Mouse (Mus musculus) myocyte (in vitro differentiated cells): ENCODE data around the gene Csrnp2. TPM values are rescaled to one million over a fixed set of nuclear protein-coding genes. Genes with fewer than 3 reads are reported as not detected.
A peak's percentile ranks its signal among the peaks of the same experiment; 100 is the strongest.
"Not testable (repeated sequence)": the region's sequence is repeated elsewhere in the genome, so short reads cannot be mapped to it uniquely, and the experiment has no call there.

Source experiments
- H3K27me3 ChIP-seq: one replicate; pipeline ENCODE4 v1.6.1; 2011; ENCODE audit not compliant: control insufficient read depth, insufficient read depth, insufficient read length
- H3K36me3 ChIP-seq: one replicate; pipeline ENCODE4 v1.6.1; 2011; ENCODE audit not compliant: control insufficient read depth, insufficient read depth
- H3K4me2 ChIP-seq: one replicate; pipeline ENCODE4 v1.6.1; 2011; ENCODE audit warnings: low read depth, control low read depth
- H3K4me3 ChIP-seq: one replicate; pipeline ENCODE4 v1.5.1; 2011; ENCODE audit warnings: mild to moderate bottlenecking, control low read depth, moderate library complexity
- H3K79me2 ChIP-seq: one replicate; pipeline ENCODE4 v1.6.1; 2011; ENCODE audit not compliant: control insufficient read depth, insufficient read depth
- H3ac ChIP-seq: one replicate; pipeline ENCODE4 v1.6.1; 2011; ENCODE audit not compliant: control insufficient read depth, insufficient read length
- CEBPB ChIP-seq: IDR thresholded peaks from 2 replicates; pipeline ENCODE4 v1.6.1; 2011; ENCODE audit warnings: mild to moderate bottlenecking, moderate library complexity; ENCODE audit not compliant: poor library complexity, insufficient read depth, severe bottlenecking
- E2F4 ChIP-seq: IDR thresholded peaks from one replicate; pipeline ENCODE4 v1.6.1; 2011; ENCODE audit warnings: mild to moderate bottlenecking, control low read depth, moderate library complexity; ENCODE audit not compliant: insufficient read depth
- MAX ChIP-seq: IDR thresholded peaks from one replicate; pipeline ENCODE4 v1.6.1; 2011; ENCODE audit warnings: low read depth, mild to moderate bottlenecking, control low read depth
- MYOD1 ChIP-seq, 3 experiments: IDR thresholded peaks; one replicate each; pipeline ENCODE4 v1.6.1; 2011; ENCODE audit warnings: control low read depth in 2 of 3, low read depth in 2 of 3, mild to moderate bottlenecking in 2 of 3, moderate library complexity in 1 of 3; ENCODE audit not compliant: insufficient read length in 2 of 3, control insufficient read depth in 1 of 3
- MYOG ChIP-seq, 3 experiments: IDR thresholded peaks; one replicate each; pipeline ENCODE4 v1.6.1; 2011; ENCODE audit warnings: control low read depth in 2 of 3, low read depth in 2 of 3, mild to moderate bottlenecking in 2 of 3; ENCODE audit not compliant: insufficient read length in 2 of 3, control insufficient read depth in 1 of 3, insufficient read depth in 1 of 3
- POLR2A ChIP-seq: IDR thresholded peaks from one replicate; pipeline ENCODE4 v1.6.1; 2011; ENCODE audit warnings: low read depth, mild to moderate bottlenecking, control low read depth, moderate library complexity; ENCODE audit not compliant: insufficient read length
- POLR2AphosphoS2 ChIP-seq: IDR thresholded peaks from one replicate; pipeline ENCODE4 v1.6.1; 2011; ENCODE audit warnings: low read depth, control low read depth; ENCODE audit not compliant: insufficient read length
- REST ChIP-seq: IDR thresholded peaks from one replicate; pipeline ENCODE4 v1.6.1; 2011; ENCODE audit warnings: mild to moderate bottlenecking, control low read depth, moderate library complexity; ENCODE audit not compliant: insufficient read depth, insufficient read length
- SRF ChIP-seq: IDR thresholded peaks from one replicate; pipeline ENCODE4 v1.6.1; 2011; ENCODE audit warnings: low read depth; ENCODE audit not compliant: control insufficient read depth, insufficient read length
- TCF12 ChIP-seq: IDR thresholded peaks from one replicate; pipeline ENCODE4 v1.6.1; 2011; ENCODE audit warnings: mild to moderate bottlenecking, control low read depth; ENCODE audit not compliant: poor library complexity, insufficient read depth, severe bottlenecking
- TCF3 ChIP-seq: IDR thresholded peaks from one replicate; pipeline ENCODE4 v1.6.1; 2011; ENCODE audit warnings: low read depth, control low read depth; ENCODE audit not compliant: insufficient read length
- USF1 ChIP-seq: IDR thresholded peaks from one replicate; pipeline ENCODE4 v1.6.1; 2011; ENCODE audit warnings: low read depth, mild to moderate bottlenecking, control low read depth, moderate library complexity
- polyA plus RNA-seq: library from polyadenylated mRNA; unstranded; fragments of >200 nt; fragmentation: generic; extraction: Trizol; gene quantifications from one replicate; pipeline ENCODE4 v1.2.1, GENCODE M21; 2012; ENCODE audit warnings: missing spikeins

Gene Csrnp2
- polyA plus RNA-seq, 1 experiment: 9.2 TPM

GRCm38 (mm10) chr15:100513387-100513786 lies 18.1 kb upstream of the Csrnp2 start:
- Histone ChIP-seq H3K4me3 (no peak overlapping the region), H3K79me2 (no peaks in the 10 kb centered on the region), H3ac (no peak overlapping the region), H3K4me2 (no peak overlapping the region), H3K27me3 (no peaks in the 10 kb centered on the region), H3K36me3 (peaks cover 40% of the 10 kb centered on the region)
- TF ChIP-seq TCF3 (no peak), POLR2AphosphoS2 (no peak), REST (no peak), E2F4 (no peak), MYOD1 (IDR thresholded peaks at IDR 0.05; ENCODE audit: control insufficient read depth in 1 of 3, insufficient read length in 2 of 3, low read depth in 2 of 3) (no peak), TCF12 (no peak), SRF (no peak), MAX (no peak), CEBPB (no peak), MYOG (IDR thresholded peaks at IDR 0.05; ENCODE audit: control insufficient read depth in 1 of 3, insufficient read depth in 1 of 3, insufficient read length in 2 of 3, low read depth in 2 of 3) (no peak), USF1 (no peak), POLR2A (no peak)

DNA sequence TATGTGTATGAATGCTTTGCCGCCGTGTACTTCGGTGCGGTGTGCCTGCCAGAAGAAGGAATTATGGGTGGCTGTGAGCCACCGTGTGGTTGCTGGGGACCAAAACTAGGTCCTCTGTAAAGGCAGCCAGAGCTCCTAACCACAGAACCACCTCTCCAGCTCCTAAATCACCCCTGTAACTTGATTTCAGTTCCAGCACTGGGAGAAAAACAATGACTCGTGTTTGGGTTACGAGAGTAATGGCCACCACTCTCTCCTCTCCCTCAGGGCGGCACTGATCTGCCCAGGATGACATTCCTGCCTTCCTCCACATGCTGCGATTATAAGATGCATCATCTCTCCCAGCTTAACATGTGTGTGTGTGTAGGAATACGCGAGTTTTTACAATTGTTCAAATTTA lies 14.8 kb upstream of the Csrnp2 start:
- Histone ChIP-seq H3ac (no peak overlapping the region), H3K4me2 (no peak overlapping the region), H3K4me3 (no peak overlapping the region), H3K27me3 (no peaks in the 10 kb centered on the region), H3K79me2 (no peaks in the 10 kb centered on the region), H3K36me3 (peaks cover 45% of the 10 kb centered on the region)
- TF ChIP-seq MYOD1 (IDR thresholded peaks at IDR 0.05; ENCODE audit: control insufficient read depth in 1 of 3, insufficient read length in 2 of 3, low read depth in 2 of 3) (no peak), TCF3 (no peak), REST (no peak), USF1 (no peak), TCF12 (no peak), SRF (no peak), MAX (no peak), MYOG (IDR thresholded peaks at IDR 0.05; ENCODE audit: control insufficient read depth in 1 of 3, insufficient read depth in 1 of 3, insufficient read length in 2 of 3, low read depth in 2 of 3) (no peak), POLR2AphosphoS2 (no peak), CEBPB (no peak), POLR2A (no peak), E2F4 (no peak)

DNA sequence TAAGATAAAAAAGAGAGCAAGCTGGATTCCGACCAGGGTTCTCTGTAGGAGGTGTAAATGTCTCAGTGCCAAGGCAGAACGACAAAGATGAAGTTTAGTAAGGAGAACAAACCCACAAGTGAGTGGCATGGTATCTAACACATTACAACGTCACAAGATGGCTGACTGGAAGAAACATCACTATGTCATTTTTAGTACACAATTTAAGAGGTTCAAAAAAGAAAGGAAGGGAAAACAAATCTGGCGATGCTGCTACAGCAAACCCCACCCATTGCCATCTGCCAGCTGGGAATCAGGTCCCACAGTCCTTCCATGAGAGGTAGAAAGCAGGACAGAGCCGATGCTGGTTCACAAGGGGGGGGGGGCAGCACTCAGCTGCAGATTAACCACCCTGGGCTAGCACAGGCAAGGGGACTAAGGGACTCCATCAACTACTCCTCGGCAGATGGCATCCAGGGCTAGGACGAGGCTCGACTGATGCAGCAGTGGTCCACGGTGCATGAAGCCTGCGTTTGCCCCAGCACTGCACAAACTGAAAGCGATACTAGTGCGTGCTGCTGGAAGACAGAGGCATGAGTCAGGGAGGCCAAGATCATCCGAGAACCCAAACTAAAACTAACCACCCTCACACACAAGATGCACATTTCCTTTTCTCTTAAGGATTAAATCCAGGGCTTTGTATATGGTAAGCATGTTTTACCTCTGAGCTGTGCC lies 13.3 kb upstream of the Csrnp2 start:
- no peak for TF ChIP-seq MYOD1 (IDR thresholded peaks at IDR 0.05; ENCODE audit: control insufficient read depth in 1 of 3, insufficient read length in 2 of 3, low read depth in 2 of 3)
- TF ChIP-seq POLR2AphosphoS2: no peak
- no peak for TF ChIP-seq CEBPB
- TF ChIP-seq TCF12: no peak
- no peak for TF ChIP-seq TCF3
- TF ChIP-seq POLR2A: no peak
- TF ChIP-seq SRF: no peak
- TF ChIP-seq E2F4: no peak
- no peak for TF ChIP-seq MYOG (IDR thresholded peaks at IDR 0.05; ENCODE audit: control insufficient read depth in 1 of 3, insufficient read depth in 1 of 3, insufficient read length in 2 of 3, low read depth in 2 of 3)
- no peak for TF ChIP-seq REST
- no peak for TF ChIP-seq USF1
- TF ChIP-seq MAX: no peak
- no peak overlapping the region for H3K4me3 ChIP-seq
- no peak overlapping the region for H3ac ChIP-seq
- H3K36me3 ChIP-seq: peaks cover 43% of the 10 kb centered on the region
- no peaks in the 10 kb centered on the region for H3K27me3 ChIP-seq
- no peak overlapping the region for H3K4me2 ChIP-seq
- no peaks in the 10 kb centered on the region for H3K79me2 ChIP-seq

GRCm38 (mm10) chr15:100499506-100499905 lies 4.2 kb upstream of the Csrnp2 start:
- not testable (repeated sequence) for H3K36me3 ChIP-seq, H3ac ChIP-seq, H3K4me2 ChIP-seq, H3K27me3 ChIP-seq, H3K79me2 ChIP-seq, H3K4me3 ChIP-seq

- no peak for TF ChIP-seq TCF12
- TF ChIP-seq USF1: no peak
- TF ChIP-seq POLR2A: no peak
- no peak for TF ChIP-seq CEBPB
- TF ChIP-seq MYOG (IDR thresholded peaks at IDR 0.05; ENCODE audit: control insufficient read depth in 1 of 3, insufficient read depth in 1 of 3, insufficient read length in 2 of 3, low read depth in 2 of 3): no peak
- no peak for TF ChIP-seq MYOD1 (IDR thresholded peaks at IDR 0.05; ENCODE audit: control insufficient read depth in 1 of 3, insufficient read length in 2 of 3, low read depth in 2 of 3)
- TF ChIP-seq REST: no peak
- TF ChIP-seq MAX: no peak
- no peak for TF ChIP-seq TCF3
- TF ChIP-seq E2F4: no peak
- no peak for TF ChIP-seq SRF
- TF ChIP-seq POLR2AphosphoS2: no peak
- Histone ChIP-seq H3K36me3 (no peaks in the 10 kb centered on the region), H3K27me3 (no peaks in the 10 kb centered on the region)
Observed at GRCm38 (mm10) chr15:100494647-100495046, 641 bp downstream of the Csrnp2 start.

More at GRCm38 (mm10) chr15:100494647-100495046, 641 bp downstream of the Csrnp2 start:
- Histone ChIP-seq H3K79me2 (peaks cover 50% of the 10 kb centered on the region), H3K4me3 (peak overlapping the region; percentile 56), H3ac (peak overlapping the region; percentile 78), H3K4me2 (peak overlapping the region; percentile 99)
